Mouse (Mus musculus) erythroblast, embryonic 14.5 days (primary cell): Measurements from ENCODE around the gene Gm29776.

Experiments used
- GATA1 ChIP-seq: IDR thresholded peaks from 2 replicates; pipeline ENCODE4 v1.6.1; 2012; ENCODE audit warnings: low read length, inconsistent platforms, mixed read lengths
- TAL1 ChIP-seq: IDR thresholded peaks from 3 replicates; pipeline ENCODE4 v1.6.1; 2012; ENCODE audit warnings: low read length, inconsistent platforms, mixed read lengths

DNA sequence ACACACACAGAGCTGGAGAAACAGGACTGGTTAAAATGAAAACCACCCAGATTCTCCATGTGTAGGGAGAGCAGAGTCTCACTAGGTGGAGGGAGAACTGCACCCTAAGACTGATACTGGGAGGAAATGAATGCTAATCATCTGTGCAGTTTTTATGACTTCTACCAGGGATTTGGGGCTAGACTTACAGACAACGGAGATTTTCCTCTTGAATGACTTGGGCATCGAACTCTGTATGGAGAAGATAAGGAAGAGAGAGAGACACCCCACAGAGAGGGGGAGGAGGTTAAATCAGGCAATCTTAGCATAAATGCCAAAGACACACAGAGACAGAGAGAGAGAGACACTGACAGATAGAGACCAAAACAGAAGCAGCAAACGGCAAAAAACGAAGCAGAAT lies 50.7 kb downstream of the Gm29776 start:
- no peak for TF ChIP-seq TAL1
- no peak for TF ChIP-seq GATA1
